Mouse (Mus musculus): ENCODE measurements around the gene Hdac10.

DNA sequence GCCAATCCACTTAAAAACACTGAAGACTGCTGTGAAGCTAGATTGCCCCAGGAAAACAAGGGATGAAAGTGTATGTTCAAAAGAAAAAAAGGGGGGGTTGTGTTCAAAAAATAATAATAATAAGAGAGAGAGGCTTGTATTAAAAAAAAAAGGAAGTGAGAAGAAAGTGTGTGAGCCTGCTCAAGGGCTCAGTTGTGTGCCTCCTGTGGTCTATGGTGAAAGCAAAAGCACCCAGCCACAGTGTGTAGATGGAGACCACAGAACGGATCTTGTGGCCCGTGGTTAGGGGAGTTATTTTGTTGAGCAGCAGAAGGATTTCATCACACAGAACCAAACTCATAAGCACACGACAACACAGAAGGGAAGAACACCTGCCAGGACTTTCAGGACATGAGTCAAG, 2.8 kb upstream of the Hdac10 start:
- TF ChIP-seq CTCF (IDR thresholded peaks at IDR 0.05; ENCODE audit: low read depth) (no peak), EP300 (optimal IDR thresholded peaks at IDR 0.05) (no peak)

Data from stomach, postnatal 0 days (tissue).